Mouse (Mus musculus): ENCODE measurements around the gene Dctn3. TPM values are rescaled to one million over a fixed set of nuclear protein-coding genes. Genes with fewer than 3 reads are reported as not detected.

Dctn3 gene
- 23.2 TPM for polyA plus RNA-seq (2014; fragmentation: Illumina TruSeq; extraction: RNeasy Lipid Tissue Mini Kit (QIAGEN cat#74804))

GRCm38 (mm10) chr4:41722918-41723351 lies at the start of gene Dctn3:
Gene Dctn3 (minus strand): TSS chr4:41723170.

DNA sequence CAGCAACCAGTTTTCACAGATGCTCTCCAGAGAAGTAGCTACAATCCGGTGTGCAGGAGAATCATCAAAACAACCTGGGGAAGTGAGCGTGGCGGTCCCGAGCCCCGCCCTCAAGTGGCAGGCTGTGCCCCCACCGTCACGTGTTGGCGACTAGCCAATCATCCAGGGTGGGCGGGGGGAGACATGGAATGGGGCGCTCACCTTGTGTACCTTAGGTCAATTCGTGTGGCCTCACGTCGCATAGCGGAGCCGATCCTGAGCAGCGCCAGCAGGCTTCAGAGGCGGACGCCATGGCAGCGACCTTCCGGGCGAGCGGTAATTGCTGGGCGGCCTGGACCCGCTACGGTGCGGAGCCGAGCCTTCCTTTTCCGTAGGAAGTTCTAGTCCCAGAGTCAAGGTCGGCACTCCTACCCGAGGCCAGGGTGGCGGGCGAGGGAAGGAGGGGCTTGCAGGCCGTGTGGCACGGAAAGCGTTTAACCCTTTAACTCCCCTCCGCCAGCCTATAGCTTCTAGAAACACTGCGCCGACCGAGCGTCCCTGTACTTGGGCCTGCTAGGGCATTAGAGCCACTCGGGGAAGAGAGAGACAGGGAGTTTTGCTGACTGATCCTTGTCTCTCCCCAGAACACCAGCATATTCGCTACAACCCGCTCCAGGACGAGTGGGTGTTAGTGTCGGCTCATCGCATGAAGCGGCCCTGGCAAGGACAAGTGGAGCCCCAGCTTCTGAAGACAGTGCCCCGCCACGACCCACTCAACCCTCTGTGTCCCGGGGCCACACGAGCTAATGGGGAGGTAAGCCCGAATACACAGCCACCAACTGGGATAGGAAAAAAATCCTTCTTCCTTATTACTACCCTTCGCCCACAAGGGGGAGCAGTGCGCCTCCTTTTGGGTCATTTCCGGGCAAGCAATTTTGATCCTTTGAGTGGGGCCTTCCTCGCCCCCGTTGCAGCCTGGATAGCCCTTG lies 32.7 kb upstream of the Dctn3 start, which contains the start of gene Sigmar1:
Gene Sigmar1, minus strand, starts transcription at position 820 of the 968 bp plus-strand sequence.

GRCm38 (mm10) chr4:41754797-41755337 lies 31.9 kb upstream of the Dctn3 start, which contains the start of gene Galt:
Gene Galt (plus strand): TSS chr4:41755228.

DNA sequence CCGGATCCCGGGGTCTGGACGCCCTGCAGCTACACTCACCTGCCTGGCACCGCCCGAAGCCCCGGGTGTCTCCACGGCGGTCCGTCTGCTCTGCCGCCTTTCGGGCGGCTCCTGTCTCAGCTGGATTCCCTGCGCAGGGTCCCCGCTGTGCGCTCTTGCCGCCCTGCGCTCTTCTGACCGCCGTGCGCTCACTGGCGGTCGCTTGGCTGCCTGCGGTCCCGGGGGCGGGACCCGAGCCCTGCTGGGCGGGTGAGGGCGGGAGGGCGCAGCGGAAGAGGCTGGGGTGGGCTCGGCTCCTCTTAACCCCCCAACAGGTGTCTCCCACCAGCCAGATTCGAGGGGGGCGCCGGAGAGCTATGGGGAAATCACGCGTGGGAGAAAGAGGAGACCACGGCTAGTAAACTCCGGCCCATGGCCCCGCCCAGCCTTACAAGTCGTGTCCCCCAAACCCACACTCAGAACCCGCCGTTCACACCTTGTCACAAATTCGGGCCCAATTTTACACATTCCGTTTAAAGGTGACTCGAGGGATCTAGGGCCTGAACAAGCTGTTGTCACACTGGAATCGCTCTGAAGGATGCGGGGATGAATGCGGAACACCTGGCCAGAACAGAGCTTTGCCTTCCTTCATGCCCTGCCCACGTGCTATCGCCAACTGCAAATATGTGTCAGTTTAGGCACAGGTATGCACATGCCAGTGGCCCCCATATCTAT lies 8.2 kb upstream of the Dctn3 start, which contains the start of gene Arid3c:
Gene Arid3c, minus strand, starts transcription at position 91 of the 714 bp plus-strand sequence.

GRCm38 (mm10) chr4:41713197-41714067 lies 9.5 kb downstream of the Dctn3 start, which contains the start of gene Rpp25l:
Gene Rpp25l (minus strand): TSS chr4:41713534.

DNA sequence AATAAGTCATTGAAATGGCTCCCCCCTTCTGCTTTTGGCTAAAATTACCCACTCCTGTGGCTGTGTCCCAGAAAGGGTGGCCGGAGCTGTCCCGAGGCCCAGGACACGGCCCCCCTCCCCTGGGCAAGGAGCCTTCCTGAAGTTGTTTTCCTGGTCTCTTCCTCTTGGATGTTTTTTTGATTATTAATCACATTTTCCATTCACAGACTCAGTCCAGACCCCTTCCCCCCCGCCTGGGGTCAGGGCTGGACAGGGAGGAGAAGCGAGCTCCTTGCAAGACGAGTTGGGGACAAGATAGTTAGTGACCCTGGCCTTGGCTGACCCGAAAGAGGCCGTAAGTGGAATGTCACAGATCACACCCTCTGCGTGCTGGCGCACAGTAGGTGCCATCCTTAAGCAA lies 23.2 kb downstream of the Dctn3 start, which contains the start of gene Il11ra1:
Gene Il11ra1, plus strand, starts transcription at position 207 of the 400 bp plus-strand sequence.

GRCm38 (mm10) chr4:41696930-41697841 lies 25.8 kb downstream of the Dctn3 start, which contains the start of gene Cntfr:
Gene Cntfr (minus strand): TSS chr4:41697089.

Other genes starting within 250 kb of the Dctn3 start
- gene AI464131, start 220.1 kb downstream of the Dctn3 start, polyA plus RNA-seq (2014; fragmentation: Illumina TruSeq; extraction: RNeasy Lipid Tissue Mini Kit (QIAGEN cat#74804)): 2.4 TPM
- gene 1110017D15Rik, start 205.8 kb downstream of the Dctn3 start, polyA plus RNA-seq (2014; fragmentation: Illumina TruSeq; extraction: RNeasy Lipid Tissue Mini Kit (QIAGEN cat#74804)): 5.9 TPM
- 1.6 TPM for gene Fam219a, start 153.6 kb downstream of the Dctn3 start, polyA plus RNA-seq (2014; fragmentation: Illumina TruSeq; extraction: RNeasy Lipid Tissue Mini Kit (QIAGEN cat#74804))
- 0.68 TPM for gene Dnaic1, start 153.4 kb downstream of the Dctn3 start, polyA plus RNA-seq (2014; fragmentation: Illumina TruSeq; extraction: RNeasy Lipid Tissue Mini Kit (QIAGEN cat#74804))
- gene Enho, start 82.8 kb downstream of the Dctn3 start, polyA plus RNA-seq (2014; fragmentation: Illumina TruSeq; extraction: RNeasy Lipid Tissue Mini Kit (QIAGEN cat#74804)): not detected
- 0.71 TPM for gene Cntfr, start 26.1 kb downstream of the Dctn3 start, polyA plus RNA-seq (2014; fragmentation: Illumina TruSeq; extraction: RNeasy Lipid Tissue Mini Kit (QIAGEN cat#74804))
- 15.1 TPM for gene Il11ra1, start 23.2 kb downstream of the Dctn3 start, polyA plus RNA-seq (2014; fragmentation: Illumina TruSeq; extraction: RNeasy Lipid Tissue Mini Kit (QIAGEN cat#74804))
- not detected for gene Rpp25l, start 9.6 kb downstream of the Dctn3 start, polyA plus RNA-seq (2014; fragmentation: Illumina TruSeq; extraction: RNeasy Lipid Tissue Mini Kit (QIAGEN cat#74804))
- gene Arid3c, start 8.0 kb upstream of the Dctn3 start, polyA plus RNA-seq (2014; fragmentation: Illumina TruSeq; extraction: RNeasy Lipid Tissue Mini Kit (QIAGEN cat#74804)): not detected
- 0.40 TPM for gene Galt, start 32.1 kb upstream of the Dctn3 start, polyA plus RNA-seq (2014; fragmentation: Illumina TruSeq; extraction: RNeasy Lipid Tissue Mini Kit (QIAGEN cat#74804))
- 34.3 TPM for gene Sigmar1, start 33.0 kb upstream of the Dctn3 start, polyA plus RNA-seq (2014; fragmentation: Illumina TruSeq; extraction: RNeasy Lipid Tissue Mini Kit (QIAGEN cat#74804))
- gene Ccl27a, start 51.1 kb upstream of the Dctn3 start, polyA plus RNA-seq (2014; fragmentation: Illumina TruSeq; extraction: RNeasy Lipid Tissue Mini Kit (QIAGEN cat#74804)): 3.4 TPM
- gene Gm21541, start 180.4 kb upstream of the Dctn3 start, polyA plus RNA-seq (2014; fragmentation: Illumina TruSeq; extraction: RNeasy Lipid Tissue Mini Kit (QIAGEN cat#74804)): not detected
- gene Gm20878, start 218.4 kb upstream of the Dctn3 start, polyA plus RNA-seq (2014; fragmentation: Illumina TruSeq; extraction: RNeasy Lipid Tissue Mini Kit (QIAGEN cat#74804)): not detected
- gene Fam205a4, start 242.9 kb upstream of the Dctn3 start, polyA plus RNA-seq (2014; fragmentation: Illumina TruSeq; extraction: RNeasy Lipid Tissue Mini Kit (QIAGEN cat#74804)): 0.51 TPM